Comparison of ENCODE assay signal across 8 mouse cellular contexts in genomic region chr5:3845026-3845425, GRCm38 (mm10). TPM values are rescaled to one million over a fixed set of nuclear protein-coding genes. Genes with fewer than 3 reads are reported as not detected.
DNase-seq lines count a peak whose midpoint lies in the region; ATAC-seq lines count a peak whose summit lies in the region.

Gene Lrrd1 (plus strand): TSS chr5:3845173.

- H3K27me3 ChIP-seq in heart, embryonic 12.5 days (replicated peaks) = no peaks in the 10 kb centered on the region
- no peaks in the 10 kb centered on the region for H3K27me3 ChIP-seq in embryonic facial prominence, embryonic 14.5 days (replicated peaks; ENCODE audit: control insufficient read depth, insufficient read depth, low read length)
- H3K27me3 ChIP-seq in intestine, embryonic 15.5 days (replicated peaks) = no peaks in the 10 kb centered on the region
- no peaks in the 10 kb centered on the region for H3K27me3 ChIP-seq in neural tube, embryonic 13.5 days

- 0 out of 2 replicates have a peak, but pooled peaks cover 3% of the 10 kb centered on the region for H3K4me1 ChIP-seq in heart, embryonic 12.5 days (replicated peaks)
- no peaks in the 10 kb centered on the region for H3K4me1 ChIP-seq in embryonic facial prominence, embryonic 14.5 days (ENCODE audit: control insufficient read depth, insufficient read depth, low read length)
- H3K4me1 ChIP-seq in intestine, embryonic 15.5 days (replicated peaks) = peaks cover 4% of the 10 kb centered on the region; the same call in 1 of the 2 replicates
- H3K4me1 ChIP-seq in neural tube, embryonic 13.5 days (replicated peaks) = peaks cover 5% of the 10 kb centered on the region

- peak within 1 kb of the TSS; percentile 75 for H3K4me2 ChIP-seq in heart, embryonic 12.5 days
- peak within 1 kb of the TSS; percentile 71 for H3K4me2 ChIP-seq in embryonic facial prominence, embryonic 14.5 days (ENCODE audit: low read depth, low read length)
- H3K4me2 ChIP-seq in intestine, embryonic 15.5 days (replicated peaks) = peak within 1 kb of the TSS; percentile 67
- peak within 1 kb of the TSS; percentile 61 for H3K4me2 ChIP-seq in neural tube, embryonic 13.5 days

- H3K36me3 ChIP-seq in heart, embryonic 12.5 days = peaks cover 11% of the 10 kb centered on the region
- peaks cover 14% of the 10 kb centered on the region for H3K36me3 ChIP-seq in embryonic facial prominence, embryonic 14.5 days (ENCODE audit: control insufficient read depth, insufficient read depth, low read length)
- H3K36me3 ChIP-seq in intestine, embryonic 15.5 days = no peaks in the 10 kb centered on the region
- peaks cover 20% of the 10 kb centered on the region for H3K36me3 ChIP-seq in neural tube, embryonic 13.5 days

- ATAC-seq in heart, embryonic 12.5 days (ENCODE audit: insufficient number of reproducible peaks, low FRiP score) = no peak
- no peak; the same call in 1 of the 2 replicates for ATAC-seq in embryonic facial prominence, embryonic 14.5 days (ENCODE audit: low read depth)
- no peak for ATAC-seq in intestine, embryonic 15.5 days
- ATAC-seq in neural tube, embryonic 13.5 days (ENCODE audit: low read depth) = peak; percentile 47; the same call in 1 of the 2 replicates

- DNase-seq in heart, adult 8-10 months (ENCODE audit: low spot score) = no peak
- DNase-seq in ES-CJ7 (ENCODE audit: low read depth, low spot score) = peak; percentile 27
- DNase-seq in embryonic facial prominence, embryonic 14.5 days (ENCODE audit: low spot score) = peak; percentile 2
- DNase-seq in cerebellum, adult 11-12 months = no peak
- no peak for DNase-seq in gastrocnemius, adult 18-20 months (ENCODE audit: low spot score)

- no peak within 1 kb of the TSS for H3K27ac ChIP-seq in heart, embryonic 12.5 days (ENCODE audit: poor library complexity, severe bottlenecking)
- no peak within 1 kb of the TSS for H3K27ac ChIP-seq in embryonic facial prominence, embryonic 14.5 days (replicated peaks; ENCODE audit: low read depth, low read length)
- H3K27ac ChIP-seq in intestine, embryonic 15.5 days = no peak within 1 kb of the TSS
- no peak within 1 kb of the TSS for H3K27ac ChIP-seq in neural tube, embryonic 13.5 days (replicated peaks)

- no peaks in the 10 kb centered on the region for H3K9me3 ChIP-seq in heart, embryonic 12.5 days (replicated peaks)
- H3K9me3 ChIP-seq in embryonic facial prominence, embryonic 14.5 days (ENCODE audit: control insufficient read depth, low read length) = no peaks in the 10 kb centered on the region
- H3K9me3 ChIP-seq in intestine, embryonic 15.5 days = no peaks in the 10 kb centered on the region
- H3K9me3 ChIP-seq in neural tube, embryonic 13.5 days = no peaks in the 10 kb centered on the region

- H3K9ac ChIP-seq in heart, embryonic 12.5 days = peak within 1 kb of the TSS; percentile 54
- H3K9ac ChIP-seq in embryonic facial prominence, embryonic 14.5 days (ENCODE audit: low read depth, low read length) = peak within 1 kb of the TSS; percentile 49; the same call in 1 of the 2 replicates
- H3K9ac ChIP-seq in intestine, embryonic 15.5 days = no peak within 1 kb of the TSS
- peak within 1 kb of the TSS; percentile 61 for H3K9ac ChIP-seq in neural tube, embryonic 13.5 days

- WGBS in heart, embryonic 12.5 days = 10% methylated on average over 24 of the region's 24 CpGs
- WGBS in embryonic facial prominence, embryonic 14.5 days = 10% methylated on average over 17 of the region's 24 CpGs
- WGBS in intestine, embryonic 15.5 days = 7% methylated on average over 24 of the region's 24 CpGs
- WGBS in neural tube, embryonic 13.5 days = 4% methylated on average over 24 of the region's 24 CpGs

- H3K4me3 ChIP-seq in heart, embryonic 12.5 days = peak within 1 kb of the TSS; percentile 48
- H3K4me3 ChIP-seq in embryonic facial prominence, embryonic 14.5 days (ENCODE audit: low read depth, low read length) = peak within 1 kb of the TSS; percentile 37
- H3K4me3 ChIP-seq in intestine, embryonic 15.5 days (replicated peaks) = peak within 1 kb of the TSS; percentile 28
- H3K4me3 ChIP-seq in neural tube, embryonic 13.5 days = peak within 1 kb of the TSS; percentile 34

RNA-seq across cellular contexts. Expression of gene Lrrd1, which starts in this region (rescaled TPM):
- 0.13 and 0.40 TPM in 2 replicates for polyA plus RNA-seq in heart, embryonic 12.5 days (2016; fragmentation: Nextera tagmentation; extraction: Ambion mirVana)
- total RNA-seq in heart, adult 8-10 months (2022) = under 1 TPM in 2 of 4 experiments, not detected in 2; 0.12 to 0.19 TPM
- 0.26 TPM in 1 of 2 replicates, not detected in the other for polyA plus RNA-seq in embryonic facial prominence, embryonic 14.5 days (2014; fragmentation: Nextera tagmentation; extraction: Ambion mirVana)
- polyA plus RNA-seq in intestine, embryonic 15.5 days (2015; fragmentation: Nextera tagmentation; extraction: Ambion mirVana) = not detected in 2 replicates
- polyA plus RNA-seq in neural tube, embryonic 13.5 days (2015; fragmentation: Nextera tagmentation; extraction: Ambion mirVana) = 0.10 TPM in 2 replicates
- not detected for total RNA-seq in gastrocnemius, adult 18-20 months (2021)

Comparison
In these comparisons a context has a peak if more than half of its experiments do, and no peak if none do; other contexts are left out.
1. Peak in DNase-seq, H3K4me3 ChIP-seq, H3K9ac ChIP-seq and H3K4me2 ChIP-seq in embryonic facial prominence, embryonic 14.5 days; RNA of the gene not detected or under 1 TPM.
2. Peak in ATAC-seq, H3K4me3 ChIP-seq, H3K9ac ChIP-seq and H3K4me2 ChIP-seq in neural tube, embryonic 13.5 days; RNA of the gene not detected or under 1 TPM.